Mouse (Mus musculus) C2C12 (cell line): Measurements from ENCODE around the gene Xndc1. TPM values are rescaled to one million over a fixed set of nuclear protein-coding genes. Genes with fewer than 3 reads are reported as not detected.

Source experiments
- H3K27me3 ChIP-seq: one replicate; pipeline ENCODE4 v1.6.1; 2011; ENCODE audit not compliant: control insufficient read depth, insufficient read depth, insufficient read length
- H3K36me3 ChIP-seq: one replicate; pipeline ENCODE4 v1.6.1; 2011; ENCODE audit not compliant: control insufficient read depth, insufficient read depth
- H3K4me3 ChIP-seq: one replicate; pipeline ENCODE4 v1.5.1; 2011; ENCODE audit warnings: mild to moderate bottlenecking, control low read depth; ENCODE audit not compliant: poor library complexity, insufficient read depth, severe bottlenecking
- H3K79me2 ChIP-seq: one replicate; pipeline ENCODE4 v1.6.1; 2011; ENCODE audit not compliant: control insufficient read depth, insufficient read depth
- H3K79me3 ChIP-seq: one replicate; pipeline ENCODE4 v1.6.1; 2011; ENCODE audit warnings: low read depth, control low read depth
- H3ac ChIP-seq: one replicate; pipeline ENCODE3; 2011; ENCODE audit warnings: low read depth; ENCODE audit not compliant: control insufficient read depth, insufficient read length
- CEBPB ChIP-seq: IDR thresholded peaks from one replicate; pipeline ENCODE4 v1.6.1; 2011; ENCODE audit warnings: low read depth, mild to moderate bottlenecking, control low read depth, moderate library complexity
- CTCF ChIP-seq: IDR thresholded peaks from one replicate; pipeline ENCODE4 v1.5.1; 2011; ENCODE audit not compliant: control insufficient read depth, insufficient read depth, insufficient read length
- FOSL1 ChIP-seq: IDR thresholded peaks from one replicate; pipeline ENCODE4 v1.8.0; 2011; ENCODE audit warnings: mild to moderate bottlenecking, low read length; ENCODE audit not compliant: poor library complexity, insufficient read depth, severe bottlenecking
- MAX ChIP-seq: IDR thresholded peaks from one replicate; pipeline ENCODE4 v1.6.1; 2011; ENCODE audit warnings: mild to moderate bottlenecking, control low read depth
- MYOD1 ChIP-seq: IDR thresholded peaks from one replicate; pipeline ENCODE4 v1.6.1; 2011; ENCODE audit warnings: low read depth; ENCODE audit not compliant: control insufficient read depth, insufficient read length
- MYOG ChIP-seq: IDR thresholded peaks from one replicate; pipeline ENCODE4 v1.6.1; 2011; ENCODE audit not compliant: control insufficient read depth, insufficient read length; ENCODE audit errors: extremely low read depth
- USF1 ChIP-seq: IDR thresholded peaks from one replicate; pipeline ENCODE4 v1.6.1; 2011; ENCODE audit warnings: low read depth, mild to moderate bottlenecking, control low read depth, moderate library complexity
- polyA plus RNA-seq: library from polyadenylated mRNA; unstranded; fragments of >200 nt; fragmentation: generic; extraction: Trizol; gene quantifications from one replicate; pipeline ENCODE4 v1.2.1, GENCODE M21; 2012; ENCODE audit warnings: missing spikeins

Gene Xndc1
- polyA plus RNA-seq, 1 experiment = 13.2 TPM

DNA sequence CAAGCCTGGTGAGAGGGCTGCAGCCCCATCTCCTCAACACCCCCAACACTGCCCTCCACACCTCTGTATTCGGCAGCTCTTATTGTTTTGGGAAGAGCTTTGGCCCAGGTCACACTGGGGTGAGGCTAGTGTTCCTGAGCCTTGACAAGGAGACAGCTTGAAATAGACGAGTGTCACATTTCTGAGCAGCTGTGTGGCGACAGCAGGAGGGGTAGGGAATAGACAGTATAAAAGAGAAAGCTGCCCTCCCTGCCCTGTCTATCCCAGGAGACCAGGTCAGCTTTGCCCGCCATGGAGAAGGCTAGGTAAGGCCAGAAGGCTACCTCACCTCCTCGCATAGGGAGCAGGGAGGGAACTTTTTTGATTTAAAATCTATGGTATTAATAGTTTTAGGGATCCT lies 36.2 kb downstream of the Xndc1 start, which contains the start of gene Art1:
Gene Art1 (plus strand): TSS at position 257 of the 400 bp plus-strand sequence.
- Histone ChIP-seq H3K36me3 (no peaks in the 10 kb centered on the region), H3ac (no peak within 1 kb of the TSS), H3K79me3 (no peaks in the 10 kb centered on the region), H3K79me2 (no peaks in the 10 kb centered on the region), H3K4me3 (no peak within 1 kb of the TSS), H3K27me3 (peaks cover 3% of the 10 kb centered on the region)
- TF ChIP-seq MYOG (no peak), MAX (no peak), CEBPB (no peak), MYOD1 (no peak), CTCF (no peak), FOSL1 (no peak), USF1 (no peak)

DNA sequence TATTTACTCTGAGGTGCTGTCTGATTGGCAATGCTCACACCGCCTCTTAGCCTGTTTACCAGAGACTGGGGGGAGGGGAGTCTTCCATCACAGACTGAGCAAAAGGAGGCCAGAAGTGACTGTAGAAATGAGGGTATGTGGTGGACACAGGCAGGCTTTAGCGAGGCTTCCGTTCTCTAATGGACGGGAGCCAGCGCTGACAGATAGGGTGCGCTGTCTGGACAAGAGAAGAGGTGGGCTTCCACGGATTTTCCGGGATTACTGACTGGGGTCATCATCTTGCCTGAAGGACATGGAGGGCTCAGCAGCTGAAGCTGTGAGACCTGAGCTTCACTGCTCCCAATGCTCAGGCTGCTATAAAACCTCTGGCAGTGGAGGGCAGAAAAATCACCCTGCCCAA lies 36.9 kb downstream of the Xndc1 start:
- Histone ChIP-seq H3K79me2 (no peaks in the 10 kb centered on the region), H3K79me3 (no peaks in the 10 kb centered on the region), H3K27me3 (peaks cover 10% of the 10 kb centered on the region), H3ac (no peak overlapping the region), H3K36me3 (no peaks in the 10 kb centered on the region), H3K4me3 (no peak overlapping the region)
- TF ChIP-seq FOSL1 = no peak
- no peak for TF ChIP-seq CTCF
- no peak for TF ChIP-seq USF1
- no peak for TF ChIP-seq MYOG
- TF ChIP-seq CEBPB = no peak
- no peak for TF ChIP-seq MYOD1
- no peak for TF ChIP-seq MAX

DNA sequence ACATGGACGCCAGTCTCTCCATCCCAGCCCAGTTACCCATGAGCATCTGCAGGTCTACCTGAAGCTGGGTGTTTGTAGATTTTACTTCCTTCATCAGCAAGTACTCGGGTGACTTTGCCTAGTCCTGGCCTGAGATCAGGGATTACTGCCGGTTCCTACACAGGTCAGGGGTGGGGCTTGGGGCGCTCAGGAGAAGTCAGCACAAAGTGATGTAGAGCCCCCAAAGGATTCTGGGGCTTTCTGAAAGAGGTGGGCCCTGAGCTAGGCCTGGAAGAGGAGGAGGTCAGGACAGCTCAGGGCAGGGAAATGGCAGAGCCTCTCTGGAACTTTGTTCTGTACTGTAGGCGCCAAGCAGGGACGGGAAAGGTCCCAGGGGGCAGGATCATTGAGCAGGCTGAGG lies 37.4 kb downstream of the Xndc1 start:
- no peaks in the 10 kb centered on the region for H3K79me3 ChIP-seq
- H3ac ChIP-seq = no peak overlapping the region
- H3K4me3 ChIP-seq = no peak overlapping the region
- H3K79me2 ChIP-seq = no peaks in the 10 kb centered on the region
- H3K27me3 ChIP-seq = peaks cover 10% of the 10 kb centered on the region
- no peaks in the 10 kb centered on the region for H3K36me3 ChIP-seq
- TF ChIP-seq MYOG = no peak
- no peak for TF ChIP-seq MAX
- TF ChIP-seq MYOD1 = no peak
- TF ChIP-seq CTCF = no peak

DNA sequence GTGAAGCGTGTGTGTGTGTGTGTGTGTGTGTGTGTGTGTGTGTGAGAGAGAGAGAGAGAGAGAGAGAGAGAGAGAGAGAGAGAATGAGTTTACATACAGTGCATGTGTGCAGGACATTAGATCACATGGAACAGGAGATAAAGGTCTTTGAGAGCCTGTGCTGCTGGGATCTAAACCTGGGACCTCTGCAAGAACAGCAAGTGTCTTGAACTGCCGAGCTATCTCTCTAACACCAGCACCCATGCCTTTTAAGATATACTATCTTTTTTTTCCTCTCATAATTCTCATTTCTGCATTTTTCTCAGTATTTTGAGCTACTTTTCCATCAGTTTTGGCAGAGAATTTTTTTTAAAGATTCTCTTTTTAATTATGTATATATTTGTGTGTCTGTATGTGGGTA lies 38.2 kb downstream of the Xndc1 start:
- no peaks in the 10 kb centered on the region for H3K79me3 ChIP-seq
- H3K79me2 ChIP-seq = no peaks in the 10 kb centered on the region
- H3ac ChIP-seq = no peak overlapping the region
- peaks cover 10% of the 10 kb centered on the region for H3K27me3 ChIP-seq
- H3K36me3 ChIP-seq = no peaks in the 10 kb centered on the region
- no peak overlapping the region for H3K4me3 ChIP-seq
- TF ChIP-seq FOSL1 (no peak), USF1 (no peak)

DNA sequence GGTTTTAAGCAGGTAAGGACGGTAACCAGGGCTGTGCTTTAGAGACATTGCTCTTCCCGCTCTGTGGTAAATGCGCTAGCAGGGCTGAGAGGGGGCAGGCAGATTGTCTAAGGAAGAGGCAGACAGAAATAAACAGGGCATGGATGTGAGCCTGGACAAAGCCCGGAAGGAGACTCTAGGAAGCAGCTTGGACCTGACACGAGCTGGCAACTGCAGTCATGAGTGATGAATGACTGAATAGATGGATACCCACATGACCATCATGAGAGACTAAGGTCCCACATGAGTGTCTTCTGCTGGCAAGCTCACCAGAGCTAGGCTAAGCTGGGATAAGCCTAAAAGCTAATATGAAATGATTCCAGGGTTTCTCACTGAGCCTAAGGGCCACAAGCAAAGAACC lies 38.8 kb downstream of the Xndc1 start:
- Histone ChIP-seq H3K36me3 (no peaks in the 10 kb centered on the region), H3ac (no peak overlapping the region), H3K27me3 (peaks cover 10% of the 10 kb centered on the region), H3K79me3 (no peaks in the 10 kb centered on the region), H3K79me2 (no peaks in the 10 kb centered on the region), H3K4me3 (no peak overlapping the region)
- TF ChIP-seq MYOG = no peak
- TF ChIP-seq CTCF = no peak
- TF ChIP-seq USF1 = no peak
- TF ChIP-seq FOSL1 = no peak
- no peak for TF ChIP-seq MYOD1
- TF ChIP-seq MAX = no peak
- no peak for TF ChIP-seq CEBPB

DNA sequence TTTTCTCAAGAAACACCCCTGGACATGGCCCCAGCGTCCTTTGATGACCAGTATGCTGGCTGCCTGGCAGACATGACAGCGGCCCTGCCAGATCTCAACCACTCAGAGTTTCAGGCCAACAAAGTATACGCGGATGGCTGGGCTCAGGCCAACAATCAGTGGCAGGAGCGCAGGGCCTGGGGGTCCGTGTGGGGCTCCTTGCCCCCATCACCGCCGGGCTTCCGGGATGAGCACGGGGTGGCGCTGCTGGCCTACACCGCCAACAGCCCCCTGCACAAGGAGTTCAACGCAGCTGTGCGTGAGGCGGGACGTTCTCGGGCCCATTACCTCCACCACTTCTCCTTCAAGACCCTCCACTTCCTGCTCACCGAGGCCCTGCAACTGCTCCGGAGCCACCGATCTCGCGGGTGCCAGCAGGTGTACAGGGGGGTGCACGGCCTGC lies 41.4 kb downstream of the Xndc1 start:
- H3K79me3 ChIP-seq = no peaks in the 10 kb centered on the region
- TF ChIP-seq FOSL1 (no peak), MAX (no peak), MYOD1 (no peak), CEBPB (no peak), MYOG (no peak), USF1 (no peak), CTCF (no peak)
- H3K27me3 ChIP-seq = peaks cover 10% of the 10 kb centered on the region
- no peaks in the 10 kb centered on the region for H3K36me3 ChIP-seq
- H3K79me2 ChIP-seq = no peaks in the 10 kb centered on the region
- no peak overlapping the region for H3ac ChIP-seq
- H3K4me3 ChIP-seq = no peak overlapping the region

DNA sequence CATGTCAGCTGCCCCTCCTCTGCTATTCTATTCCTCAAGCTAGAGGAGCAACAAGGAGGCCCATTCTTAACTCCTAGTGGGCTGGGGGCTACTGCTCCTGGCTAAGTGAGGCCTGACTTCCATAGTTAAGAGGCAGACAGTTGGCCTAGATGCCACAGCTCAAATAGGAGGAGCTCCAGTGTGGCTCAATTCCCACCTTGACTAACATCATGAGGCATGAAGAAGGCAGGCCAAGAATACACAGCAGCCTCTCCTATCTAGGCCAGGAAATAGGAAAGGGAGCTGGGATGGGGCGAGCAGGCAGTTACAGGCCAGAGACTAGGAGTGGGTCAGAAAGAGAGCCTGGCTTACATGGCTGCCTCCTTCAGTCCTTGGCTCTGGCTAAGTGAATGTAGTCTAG lies 42.9 kb downstream of the Xndc1 start:
- no peak for TF ChIP-seq CEBPB
- TF ChIP-seq FOSL1 = no peak
- no peak for TF ChIP-seq USF1
- TF ChIP-seq MAX = no peak
- no peak for TF ChIP-seq MYOG
- no peak for TF ChIP-seq MYOD1
- TF ChIP-seq CTCF = no peak
- Histone ChIP-seq H3K79me2 (no peaks in the 10 kb centered on the region), H3ac (no peak overlapping the region), H3K4me3 (no peak overlapping the region), H3K79me3 (no peaks in the 10 kb centered on the region), H3K27me3 (peaks cover 14% of the 10 kb centered on the region), H3K36me3 (no peaks in the 10 kb centered on the region)
